Comparison of ENCODE assay signal across 22 mouse cellular contexts in the genomic region with DNA sequence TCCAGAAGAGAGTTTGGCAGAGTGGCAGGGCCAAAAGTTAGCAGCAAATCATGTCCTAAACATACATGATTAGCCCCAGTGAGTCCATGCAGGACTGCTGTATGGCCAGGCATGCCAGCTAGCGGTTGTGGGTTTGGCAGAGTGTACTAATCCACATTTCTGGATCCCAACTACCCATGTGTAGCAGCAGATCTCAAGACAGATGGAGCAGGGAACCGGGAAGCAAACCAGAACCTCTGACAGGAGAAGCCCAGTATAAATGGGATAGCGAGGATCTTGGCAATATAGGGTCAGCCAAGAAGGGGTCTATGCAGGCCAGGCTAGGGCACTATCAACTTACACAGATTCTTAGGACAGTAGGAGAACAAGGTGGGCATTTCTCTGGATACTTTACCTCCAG.
A peak's percentile ranks its signal among the peaks of the same experiment; 100 is the strongest.
DNase-seq lines count a peak whose midpoint lies in the region; ATAC-seq lines count a peak whose summit lies in the region.
"Had no signal": no experiment of that assay in that cellular context is flagged by ENCODE, and none has a peak within 500 bp of the region (broad histone marks: within the 10 kb centered on the region; RNA-seq: fewer than 3 reads in every experiment).

No protein-coding gene starts in this region.

- no peak overlapping the region for H3K4me3 ChIP-seq in heart, embryonic 10.5 days
- H3K4me3 ChIP-seq in heart, embryonic 12.5 days = no peak overlapping the region
- H3K4me3 ChIP-seq: embryonic facial prominence, embryonic 13.5 days; erythroblast, embryonic 14.5 days; forebrain, embryonic 12.5 days; hindbrain, embryonic 13.5 days; liver, embryonic 12.5 days had no signal

- H3K4me1 ChIP-seq in heart, embryonic 10.5 days = no peaks in the 10 kb centered on the region
- H3K4me1 ChIP-seq in heart, embryonic 12.5 days (replicated peaks) = no peaks in the 10 kb centered on the region
- H3K4me1 ChIP-seq: forebrain, embryonic 12.5 days; hindbrain, embryonic 13.5 days; liver, embryonic 12.5 days had no signal

- no peak overlapping the region for H3K9ac ChIP-seq in heart, embryonic 12.5 days
- H3K9ac ChIP-seq: embryonic facial prominence, embryonic 13.5 days; forebrain, embryonic 12.5 days; hindbrain, embryonic 13.5 days; liver, embryonic 12.5 days; liver, postnatal 0 days had no signal

- H3K36me3 ChIP-seq in heart, embryonic 10.5 days = no peaks in the 10 kb centered on the region
- H3K36me3 ChIP-seq in heart, embryonic 12.5 days = no peaks in the 10 kb centered on the region
- H3K36me3 ChIP-seq: embryonic facial prominence, embryonic 13.5 days; forebrain, embryonic 12.5 days; hindbrain, embryonic 13.5 days; liver, embryonic 12.5 days had no signal

- H3K4me2 ChIP-seq in heart, embryonic 12.5 days = no peak overlapping the region
- H3K4me2 ChIP-seq: embryonic facial prominence, embryonic 13.5 days; forebrain, embryonic 12.5 days; heart, embryonic 11.5 days; hindbrain, embryonic 13.5 days; liver, embryonic 12.5 days had no signal

- H3K9me3 ChIP-seq in heart, embryonic 10.5 days = no peaks in the 10 kb centered on the region
- no peaks in the 10 kb centered on the region for H3K9me3 ChIP-seq in heart, embryonic 12.5 days (replicated peaks)
- H3K9me3 ChIP-seq: forebrain, embryonic 12.5 days; hindbrain, embryonic 13.5 days; liver, embryonic 12.5 days had no signal

- no peak overlapping the region for H3K27ac ChIP-seq in heart, embryonic 10.5 days
- no peak overlapping the region for H3K27ac ChIP-seq in heart, embryonic 12.5 days (ENCODE audit: poor library complexity, severe bottlenecking)
- H3K27ac ChIP-seq: embryonic facial prominence, embryonic 13.5 days; forebrain, embryonic 12.5 days; hindbrain, embryonic 13.5 days; kidney, postnatal 0 days; liver, embryonic 12.5 days had no signal

- DNase-seq in cerebellum, postnatal 25 days = peak; percentile 13 to 47
- no peak for DNase-seq in cerebellum, adult 8-10 months
- peak; percentile 51 for DNase-seq in heart, embryonic 10.5 days (ENCODE audit: low spot score)
- DNase-seq in right cerebral cortex, postnatal 4 days = peak; percentile 8
- no peak for DNase-seq in right cerebral cortex, postnatal 14 days
- peak; percentile 24 to 74 for DNase-seq in layer of hippocampus, postnatal 14 days (ENCODE audit: low spot score in 2 of 2)
- DNase-seq in thymus, postnatal 10 days (ENCODE audit: low spot score in 2 of 2) = no peak
- DNase-seq: adrenal gland, adult 2 months; B cell, adult 2 months; gastrocnemius, postnatal 25 days; kidney, adult 8-10 months had no signal

- WGBS in heart, embryonic 10.5 days = 84% methylated on average over 3 of the region's 3 CpGs
- 83% methylated on average over 3 of the region's 3 CpGs for WGBS in heart, embryonic 12.5 days

- no peaks in the 10 kb centered on the region for H3K27me3 ChIP-seq in heart, embryonic 10.5 days (ENCODE audit: insufficient read depth, poor library complexity, severe bottlenecking)
- no peaks in the 10 kb centered on the region for H3K27me3 ChIP-seq in heart, embryonic 12.5 days (replicated peaks)
- H3K27me3 ChIP-seq: embryonic facial prominence, embryonic 13.5 days; forebrain, embryonic 12.5 days; hindbrain, embryonic 13.5 days; liver, embryonic 12.5 days had no signal

- ATAC-seq in heart, embryonic 12.5 days (ENCODE audit: insufficient number of reproducible peaks, low FRiP score) = no peak
- ATAC-seq: activated CD4-positive, CD25-positive, alpha-beta regulatory T cell, adult 4 months; intestine, embryonic 16.5 days; liver, embryonic 12.5 days; liver, postnatal 0 days had no signal

Comparison
In these comparisons a context has a peak if more than half of its experiments do, and no peak if none do; other contexts are left out.
1. DNase-seq: peak in cerebellum, postnatal 25 days (2 of 2), heart, embryonic 10.5 days (single experiment), right cerebral cortex, postnatal 4 days (single experiment) and layer of hippocampus, postnatal 14 days (2 of 2); none in cerebellum, adult 8-10 months (single experiment), right cerebral cortex, postnatal 14 days (single experiment) and thymus, postnatal 10 days (0 of 2).